Mouse (Mus musculus): Measurements from ENCODE around the gene Mdk. TPM values are rescaled to one million over a fixed set of nuclear protein-coding genes. Genes with fewer than 3 reads are reported as not detected.

Gene Mdk
- polyA plus RNA-seq, 1 experiment from 2014 or later = 160 TPM

DNA sequence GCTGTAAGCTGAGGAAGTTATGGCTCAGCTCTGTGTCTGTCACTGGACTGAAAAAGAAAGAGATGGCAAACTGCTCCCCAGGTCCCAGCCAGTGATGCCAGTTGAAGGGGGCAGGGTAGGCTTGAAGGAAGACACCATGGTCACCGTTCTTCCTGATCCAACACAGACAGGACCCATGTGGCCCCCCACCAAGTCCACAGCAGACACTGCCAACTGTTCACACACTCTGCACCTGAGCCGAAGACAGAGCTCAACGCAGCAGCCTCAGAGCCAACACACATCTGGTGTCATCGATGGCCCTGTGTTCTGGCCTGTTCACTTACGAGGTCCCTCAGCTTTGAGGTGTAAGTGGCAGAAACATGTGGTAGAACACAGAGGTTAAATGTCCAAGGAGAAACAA, 28.4 kb upstream of the Mdk start:
- H3K9me3 ChIP-seq (ENCODE audit: control insufficient read depth, low read length) = no peaks in the 10 kb centered on the region
- WGBS = 85% methylated on average over 5 of the region's 5 CpGs
- H3K9ac ChIP-seq (ENCODE audit: low read depth, low read length) = no peak overlapping the region
- ATAC-seq = no peak
- H3K4me2 ChIP-seq (ENCODE audit: low read length) = no peak overlapping the region
- no peak overlapping the region for H3K4me3 ChIP-seq (ENCODE audit: low read length)
- H3K36me3 ChIP-seq (ENCODE audit: control insufficient read depth, insufficient read depth, low read length) = no peaks in the 10 kb centered on the region
- peaks cover 37% of the 10 kb centered on the region for H3K4me1 ChIP-seq (ENCODE audit: control insufficient read depth, insufficient read depth, low read depth, low read length)
- no peak overlapping the region for H3K27ac ChIP-seq (ENCODE audit: low read depth, low read length)
- H3K27me3 ChIP-seq (replicated peaks; ENCODE audit: control insufficient read depth, insufficient read depth, low read length) = no peaks in the 10 kb centered on the region

DNA sequence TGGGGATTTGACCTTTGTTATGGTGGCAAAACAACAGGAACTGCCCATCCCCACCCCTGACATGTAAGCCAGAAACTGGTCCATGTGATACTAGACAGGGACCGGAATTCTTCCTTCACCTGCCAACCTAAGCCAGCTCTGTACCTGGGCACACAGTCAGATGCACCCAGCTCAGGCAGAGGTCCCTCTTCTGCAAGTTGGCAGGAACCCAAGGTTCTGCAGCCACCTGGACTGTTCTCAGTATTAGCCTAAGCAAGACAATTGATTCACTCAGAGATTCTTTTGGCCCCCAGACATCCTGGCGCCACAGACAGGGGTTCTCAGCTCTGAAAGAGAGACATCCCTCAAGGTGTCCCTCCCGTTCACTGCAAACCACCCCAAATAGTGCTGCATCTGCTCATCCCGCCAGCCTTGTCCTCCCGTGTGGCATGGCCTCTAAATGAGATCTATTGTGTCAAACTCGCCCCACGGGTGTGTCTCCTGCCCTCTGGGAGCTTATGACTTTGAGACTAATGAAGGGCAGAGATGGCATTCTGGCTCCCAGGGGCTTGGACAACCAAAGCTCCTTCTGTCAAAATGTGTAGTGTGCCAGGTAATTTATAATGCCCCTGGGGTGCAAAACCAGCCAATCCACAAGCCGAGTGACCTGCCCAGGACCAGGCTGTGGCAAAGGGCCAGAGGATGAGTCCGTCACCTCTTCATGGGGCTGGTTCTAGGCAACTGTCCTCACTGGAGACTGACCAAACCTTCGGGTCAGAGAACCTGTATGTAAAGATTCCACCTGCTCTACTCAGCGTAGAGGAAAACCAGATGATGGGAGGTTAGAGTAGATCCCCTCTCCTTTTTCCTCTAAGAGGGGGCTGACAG, 27.7 kb upstream of the Mdk start:
- Histone ChIP-seq H3K27me3 (replicated peaks; ENCODE audit: control insufficient read depth, insufficient read depth, low read length) (no peaks in the 10 kb centered on the region), H3K9ac (ENCODE audit: low read depth, low read length) (no peak overlapping the region), H3K4me1 (ENCODE audit: control insufficient read depth, insufficient read depth, low read depth, low read length) (peaks cover 38% of the 10 kb centered on the region), H3K4me2 (ENCODE audit: low read length) (no peak overlapping the region), H3K27ac (ENCODE audit: low read depth, low read length) (no peak overlapping the region; the same call in 1 of the 2 replicates), H3K4me3 (ENCODE audit: low read length) (no peak overlapping the region), H3K9me3 (ENCODE audit: control insufficient read depth, low read length) (no peaks in the 10 kb centered on the region), H3K36me3 (ENCODE audit: control insufficient read depth, insufficient read depth, low read length) (no peaks in the 10 kb centered on the region)
- no peak for ATAC-seq
- 65% methylated on average over 11 of the region's 11 CpGs for WGBS

DNA sequence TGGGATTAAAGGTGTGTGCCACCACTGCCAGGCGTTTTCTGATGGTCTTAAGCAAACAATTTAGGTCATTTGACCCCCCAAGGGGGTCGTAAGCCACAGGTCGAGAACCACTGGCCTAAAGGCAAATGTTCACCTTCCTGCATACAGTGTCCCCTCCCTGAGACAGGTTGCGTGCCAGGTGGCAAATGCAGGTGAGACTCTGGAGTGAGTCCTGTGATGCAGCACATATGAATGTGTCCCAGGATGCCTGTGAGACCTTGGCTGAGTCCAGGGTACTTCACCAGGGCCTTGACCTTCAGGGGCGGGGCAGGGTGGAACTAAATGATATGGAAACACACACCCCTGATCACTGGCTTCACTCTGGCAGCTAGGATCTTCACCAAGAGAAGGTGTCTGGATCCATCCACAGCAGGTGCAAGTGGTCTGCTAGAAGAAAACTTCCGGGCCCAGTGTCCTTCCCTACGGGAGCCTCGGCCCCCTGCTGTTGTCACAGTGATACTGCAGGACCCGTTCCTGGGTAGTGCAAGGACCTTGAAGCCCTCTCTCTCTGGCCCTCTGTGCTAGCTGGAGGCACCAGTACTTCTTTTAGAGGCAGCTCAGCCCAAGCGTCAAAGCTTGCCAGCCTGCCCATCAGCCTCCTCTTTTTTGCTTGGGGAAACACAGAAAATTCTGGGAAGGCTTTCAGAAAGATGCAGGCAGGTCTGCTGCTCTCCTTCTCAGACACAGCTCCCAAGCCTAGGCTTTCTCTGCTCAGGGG, 26.8 kb upstream of the Mdk start:
- H3K27me3 ChIP-seq (replicated peaks; ENCODE audit: control insufficient read depth, insufficient read depth, low read length) = no peaks in the 10 kb centered on the region
- no peaks in the 10 kb centered on the region for H3K9me3 ChIP-seq (ENCODE audit: control insufficient read depth, low read length)
- no peaks in the 10 kb centered on the region for H3K36me3 ChIP-seq (ENCODE audit: control insufficient read depth, insufficient read depth, low read length)
- no peak overlapping the region for H3K9ac ChIP-seq (ENCODE audit: low read depth, low read length)
- no peak overlapping the region for H3K4me2 ChIP-seq (ENCODE audit: low read length)
- ATAC-seq = no peak
- H3K4me1 ChIP-seq (ENCODE audit: control insufficient read depth, insufficient read depth, low read depth, low read length) = peaks cover 40% of the 10 kb centered on the region
- WGBS = 58% methylated on average over 10 of the region's 10 CpGs
- no peak overlapping the region for H3K4me3 ChIP-seq (ENCODE audit: low read length)
- no peak overlapping the region; the same call in 1 of the 2 replicates for H3K27ac ChIP-seq (ENCODE audit: low read depth, low read length)

DNA sequence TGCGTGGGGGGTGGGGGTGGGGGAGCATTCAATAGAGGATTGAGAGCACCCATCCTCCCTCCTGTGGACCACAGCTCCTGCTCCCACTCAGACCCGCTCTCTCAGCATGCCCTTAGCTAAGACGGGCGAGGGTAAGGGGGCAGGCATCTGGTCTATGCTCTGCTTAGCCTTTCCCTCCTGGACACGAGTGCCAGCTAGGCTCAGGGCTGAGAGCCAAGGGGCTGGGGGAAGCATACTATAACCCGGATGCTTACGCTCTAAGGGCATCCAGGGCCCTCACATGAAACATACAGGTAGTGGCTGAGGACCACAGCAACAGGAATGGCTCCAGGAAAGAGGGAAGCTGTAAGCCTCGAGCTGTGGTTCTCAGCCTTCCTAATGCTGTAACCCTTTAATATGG, 26.0 kb upstream of the Mdk start:
- no peak overlapping the region for H3K9ac ChIP-seq (ENCODE audit: low read depth, low read length)
- WGBS = 82% methylated on average over 8 of the region's 8 CpGs
- H3K4me1 ChIP-seq (ENCODE audit: control insufficient read depth, insufficient read depth, low read depth, low read length) = peaks cover 40% of the 10 kb centered on the region
- H3K4me2 ChIP-seq (ENCODE audit: low read length) = no peak overlapping the region
- no peak overlapping the region for H3K27ac ChIP-seq (ENCODE audit: low read depth, low read length)
- H3K4me3 ChIP-seq (ENCODE audit: low read length) = no peak overlapping the region
- ATAC-seq = no peak
- no peaks in the 10 kb centered on the region for H3K36me3 ChIP-seq (ENCODE audit: control insufficient read depth, insufficient read depth, low read length)
- H3K9me3 ChIP-seq (ENCODE audit: control insufficient read depth, low read length) = no peaks in the 10 kb centered on the region
- H3K27me3 ChIP-seq (replicated peaks; ENCODE audit: control insufficient read depth, insufficient read depth, low read length) = no peaks in the 10 kb centered on the region

DNA sequence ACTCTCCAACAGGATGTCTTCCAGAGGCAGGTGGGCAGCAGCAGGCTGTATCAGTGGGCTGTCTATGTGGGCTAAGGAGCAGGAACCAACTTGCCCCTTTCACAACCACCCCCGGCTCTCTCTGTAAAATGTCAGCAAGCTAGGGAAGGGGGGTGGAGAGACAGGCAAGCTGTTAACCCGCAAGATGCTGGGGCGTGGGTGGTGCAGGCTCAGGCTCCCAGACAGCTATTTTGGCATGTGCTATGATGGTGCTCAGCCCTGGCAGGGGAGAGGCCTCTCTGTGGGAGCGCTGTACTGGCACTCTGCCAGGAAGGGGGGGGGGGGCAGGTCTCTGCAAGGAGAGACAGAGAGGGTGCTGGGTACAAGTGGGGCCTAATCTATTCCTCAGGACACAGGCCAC, 25.0 kb upstream of the Mdk start:
- Histone ChIP-seq H3K4me2 (ENCODE audit: low read length) (no peak overlapping the region), H3K27me3 (replicated peaks; ENCODE audit: control insufficient read depth, insufficient read depth, low read length) (no peaks in the 10 kb centered on the region), H3K4me3 (ENCODE audit: low read length) (no peak overlapping the region), H3K36me3 (ENCODE audit: control insufficient read depth, insufficient read depth, low read length) (no peaks in the 10 kb centered on the region), H3K9me3 (ENCODE audit: control insufficient read depth, low read length) (no peaks in the 10 kb centered on the region), H3K9ac (ENCODE audit: low read depth, low read length) (peak overlapping the region; percentile 20), H3K27ac (ENCODE audit: low read depth, low read length) (no peak overlapping the region), H3K4me1 (ENCODE audit: control insufficient read depth, insufficient read depth, low read depth, low read length) (peaks cover 33% of the 10 kb centered on the region)
- ATAC-seq = peak; percentile 46; the same call in 1 of the 2 replicates
- WGBS = 17% methylated on average over 4 of the region's 4 CpGs

DNA sequence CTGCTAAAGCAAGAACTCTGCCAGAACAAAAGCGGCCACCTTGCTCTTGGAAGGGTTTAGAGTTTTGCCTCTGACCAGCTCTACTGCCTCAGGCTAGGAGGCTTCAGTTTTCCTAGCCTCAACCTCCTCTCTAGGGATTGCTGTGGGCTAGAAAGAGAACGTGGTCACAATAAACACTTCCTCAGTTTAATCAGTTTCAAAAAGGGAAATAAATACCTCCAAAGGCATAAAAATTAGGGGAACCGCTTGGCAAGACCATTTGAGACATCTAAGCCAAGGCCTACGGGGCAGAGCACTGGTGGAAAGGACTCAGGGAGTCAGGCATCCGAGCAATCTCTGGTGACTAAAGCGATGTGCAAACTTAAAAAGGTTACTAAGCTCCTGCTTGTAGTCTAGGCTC, 23.8 kb upstream of the Mdk start:
- H3K27ac ChIP-seq (ENCODE audit: low read depth, low read length) = no peak overlapping the region
- no peak overlapping the region for H3K4me2 ChIP-seq (ENCODE audit: low read length)
- H3K4me3 ChIP-seq (ENCODE audit: low read length) = no peak overlapping the region
- H3K9ac ChIP-seq (ENCODE audit: low read depth, low read length) = no peak overlapping the region
- WGBS = 89% methylated on average over 6 of the region's 6 CpGs
- no peaks in the 10 kb centered on the region for H3K36me3 ChIP-seq (ENCODE audit: control insufficient read depth, insufficient read depth, low read length)
- H3K9me3 ChIP-seq (ENCODE audit: control insufficient read depth, low read length) = no peaks in the 10 kb centered on the region
- H3K4me1 ChIP-seq (ENCODE audit: control insufficient read depth, insufficient read depth, low read depth, low read length) = peaks cover 27% of the 10 kb centered on the region
- no peak for ATAC-seq
- H3K27me3 ChIP-seq (replicated peaks; ENCODE audit: control insufficient read depth, insufficient read depth, low read length) = no peaks in the 10 kb centered on the region

DNA sequence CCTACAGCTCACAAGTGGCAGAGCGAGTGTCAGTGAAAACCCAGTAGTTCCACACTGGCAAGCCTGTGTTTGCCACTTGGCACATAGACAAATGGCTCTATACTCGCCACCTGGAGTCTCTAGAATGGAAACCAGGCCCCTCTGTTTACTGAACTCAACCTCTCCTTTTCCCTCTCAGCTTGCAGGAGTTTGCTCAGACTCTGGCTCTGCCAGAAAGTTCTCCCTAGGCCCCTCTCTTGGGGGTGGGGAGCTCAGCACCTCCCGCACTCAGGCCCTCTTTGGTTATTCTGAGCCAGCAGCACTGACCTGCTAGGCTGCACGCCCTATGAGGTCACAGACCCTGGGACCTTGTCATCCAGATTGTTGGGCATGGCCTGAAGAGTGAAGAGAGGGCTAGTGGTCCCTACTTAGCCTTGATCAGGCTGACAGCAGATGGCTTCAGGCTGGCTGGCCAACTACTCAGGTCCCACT, 23.1 kb upstream of the Mdk start:
- no peak for ATAC-seq
- Histone ChIP-seq H3K4me1 (ENCODE audit: control insufficient read depth, insufficient read depth, low read depth, low read length) (peaks cover 32% of the 10 kb centered on the region), H3K4me3 (ENCODE audit: low read length) (no peak overlapping the region)

DNA sequence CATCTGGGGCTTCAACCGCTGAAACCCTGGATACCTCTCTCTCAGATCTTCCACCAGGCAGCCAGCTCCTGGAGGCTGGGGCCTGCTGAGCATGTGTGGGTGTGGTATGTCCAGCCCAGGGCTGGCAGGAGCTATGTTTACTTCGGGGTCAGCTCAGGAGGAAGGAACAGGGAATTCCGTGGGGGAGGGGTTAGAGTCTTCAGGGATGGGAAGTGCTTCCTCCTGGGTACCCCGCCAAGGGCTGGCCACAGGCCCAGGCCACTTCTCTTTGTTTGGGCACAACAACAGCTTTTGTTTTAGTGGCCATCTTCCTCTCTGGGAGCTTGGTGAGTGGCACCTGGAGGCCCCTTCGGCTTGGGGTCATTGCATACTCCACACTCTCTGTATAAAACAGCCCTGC, 21.7 kb upstream of the Mdk start:
- H3K9ac ChIP-seq (ENCODE audit: low read depth, low read length) = no peak overlapping the region
- H3K27ac ChIP-seq (ENCODE audit: low read depth, low read length) = no peak overlapping the region
- whole genome bisulfite sequencing = 15% methylated on average over 5 of the region's 5 CpGs
- peaks cover 33% of the 10 kb centered on the region for H3K4me1 ChIP-seq (ENCODE audit: control insufficient read depth, insufficient read depth, low read depth, low read length)
- no peaks in the 10 kb centered on the region for H3K27me3 ChIP-seq (replicated peaks; ENCODE audit: control insufficient read depth, insufficient read depth, low read length)
- H3K4me2 ChIP-seq (ENCODE audit: low read length) = no peak overlapping the region
- no peaks in the 10 kb centered on the region for H3K9me3 ChIP-seq (ENCODE audit: control insufficient read depth, low read length)
- H3K4me3 ChIP-seq (ENCODE audit: low read length) = no peak overlapping the region
- ATAC-seq = no peak
- H3K36me3 ChIP-seq (ENCODE audit: control insufficient read depth, insufficient read depth, low read length) = no peaks in the 10 kb centered on the region

More for the DNA sequence above, 23.1 kb upstream of the Mdk start:
- no peaks in the 10 kb centered on the region for H3K9me3 ChIP-seq (ENCODE audit: control insufficient read depth, low read length)
- WGBS = 76% methylated on average over 4 of the region's 4 CpGs
- H3K27me3 ChIP-seq (replicated peaks; ENCODE audit: control insufficient read depth, insufficient read depth, low read length) = no peaks in the 10 kb centered on the region
- no peaks in the 10 kb centered on the region for H3K36me3 ChIP-seq (ENCODE audit: control insufficient read depth, insufficient read depth, low read length)
- no peak overlapping the region for H3K27ac ChIP-seq (ENCODE audit: low read depth, low read length)
- no peak overlapping the region for H3K9ac ChIP-seq (ENCODE audit: low read depth, low read length)
- no peak overlapping the region for H3K4me2 ChIP-seq (ENCODE audit: low read length)

All from hindbrain, embryonic 16.5 days (tissue).